Mouse (Mus musculus): Measurements from ENCODE around the gene E2f4. TPM values are rescaled to one million over a fixed set of nuclear protein-coding genes. Genes with fewer than 3 reads are reported as not detected.

Gene E2f4
- total RNA-seq, 1 experiment from 2014 or later = 55.3 TPM

- no peak for ATAC-seq (replicated peaks in 1 of 2; ENCODE audit: insufficient read depth in 1 of 2, low FRiP score in 2 of 2, low TSS enrichment in 1 of 2, low read depth in 1 of 2, poor library complexity in 2 of 2, severe bottlenecking in 2 of 2)
Measured at GRCm38 (mm10) chr8:105330325-105330724, 32.9 kb downstream of the E2f4 start.

- no peak for ATAC-seq (replicated peaks in 1 of 2; ENCODE audit: insufficient read depth in 1 of 2, low FRiP score in 2 of 2, low TSS enrichment in 1 of 2, low read depth in 1 of 2, poor library complexity in 2 of 2, severe bottlenecking in 2 of 2)
Measured at GRCm38 (mm10) chr8:105331469-105331868, 34.0 kb downstream of the E2f4 start.

- ATAC-seq (replicated peaks in 1 of 2; ENCODE audit: insufficient read depth in 1 of 2, low FRiP score in 2 of 2, low TSS enrichment in 1 of 2, low read depth in 1 of 2, poor library complexity in 2 of 2, severe bottlenecking in 2 of 2) = no peak
Measured at GRCm38 (mm10) chr8:105331931-105332330, 34.5 kb downstream of the E2f4 start.

GRCm38 (mm10) chr8:105332523-105332922 lies 35.1 kb downstream of the E2f4 start:
- ATAC-seq (replicated peaks in 1 of 2; ENCODE audit: insufficient read depth in 1 of 2, low FRiP score in 2 of 2, low TSS enrichment in 1 of 2, low read depth in 1 of 2, poor library complexity in 2 of 2, severe bottlenecking in 2 of 2) = no peak

- ATAC-seq (replicated peaks in 1 of 2; ENCODE audit: insufficient read depth in 1 of 2, low FRiP score in 2 of 2, low TSS enrichment in 1 of 2, low read depth in 1 of 2, poor library complexity in 2 of 2, severe bottlenecking in 2 of 2) = no peak
Measured at GRCm38 (mm10) chr8:105336373-105337130, 39.1 kb downstream of the E2f4 start.

- peak; percentile 52 to 54; a peak in 3 of 4 replicates for ATAC-seq (replicated peaks in 1 of 2; ENCODE audit: insufficient read depth in 1 of 2, low FRiP score in 2 of 2, low TSS enrichment in 1 of 2, low read depth in 1 of 2, poor library complexity in 2 of 2, severe bottlenecking in 2 of 2)
Measured at GRCm38 (mm10) chr8:105338992-105339391, 41.5 kb downstream of the E2f4 start.

GRCm38 (mm10) chr8:105339886-105340635 lies 42.6 kb downstream of the E2f4 start:
- no peak; a peak in 1 of 4 replicates for ATAC-seq (replicated peaks in 1 of 2; ENCODE audit: insufficient read depth in 1 of 2, low FRiP score in 2 of 2, low TSS enrichment in 1 of 2, low read depth in 1 of 2, poor library complexity in 2 of 2, severe bottlenecking in 2 of 2)

GRCm38 (mm10) chr8:105341399-105341798 lies 43.9 kb downstream of the E2f4 start:
- ATAC-seq (replicated peaks in 1 of 2; ENCODE audit: insufficient read depth in 1 of 2, low FRiP score in 2 of 2, low TSS enrichment in 1 of 2, low read depth in 1 of 2, poor library complexity in 2 of 2, severe bottlenecking in 2 of 2) = no peak

GRCm38 (mm10) chr8:105342768-105343167 lies 45.3 kb downstream of the E2f4 start:
- no peak for ATAC-seq (replicated peaks in 1 of 2; ENCODE audit: insufficient read depth in 1 of 2, low FRiP score in 2 of 2, low TSS enrichment in 1 of 2, low read depth in 1 of 2, poor library complexity in 2 of 2, severe bottlenecking in 2 of 2)

GRCm38 (mm10) chr8:105343791-105344574 lies 46.5 kb downstream of the E2f4 start:
- no peak for ATAC-seq (replicated peaks in 1 of 2; ENCODE audit: insufficient read depth in 1 of 2, low FRiP score in 2 of 2, low TSS enrichment in 1 of 2, low read depth in 1 of 2, poor library complexity in 2 of 2, severe bottlenecking in 2 of 2)

GRCm38 (mm10) chr8:105345061-105345975 lies 47.9 kb downstream of the E2f4 start:
- ATAC-seq (replicated peaks in 1 of 2; ENCODE audit: insufficient read depth in 1 of 2, low FRiP score in 2 of 2, low TSS enrichment in 1 of 2, low read depth in 1 of 2, poor library complexity in 2 of 2, severe bottlenecking in 2 of 2) = no peak

- ATAC-seq (replicated peaks in 1 of 2; ENCODE audit: insufficient read depth in 1 of 2, low FRiP score in 2 of 2, low TSS enrichment in 1 of 2, low read depth in 1 of 2, poor library complexity in 2 of 2, severe bottlenecking in 2 of 2) = peak in 1 of 2 experiments; percentile 4; a peak in 1 of 4 replicates
Measured at GRCm38 (mm10) chr8:105346611-105347427, 49.4 kb downstream of the E2f4 start.

GRCm38 (mm10) chr8:105347428-105348221 lies 50.2 kb downstream of the E2f4 start, which contains the start of gene Fhod1:
Gene Fhod1 (minus strand): TSS chr8:105347953.
- ATAC-seq (replicated peaks in 1 of 2; ENCODE audit: insufficient read depth in 1 of 2, low FRiP score in 2 of 2, low TSS enrichment in 1 of 2, low read depth in 1 of 2, poor library complexity in 2 of 2, severe bottlenecking in 2 of 2) = peak; percentile 83 to 89

- ATAC-seq (replicated peaks in 1 of 2; ENCODE audit: insufficient read depth in 1 of 2, low FRiP score in 2 of 2, low TSS enrichment in 1 of 2, low read depth in 1 of 2, poor library complexity in 2 of 2, severe bottlenecking in 2 of 2) = no peak
Measured at GRCm38 (mm10) chr8:105348450-105349095, 51.1 kb downstream of the E2f4 start, which contains the start of gene Slc9a5. Gene Slc9a5 (plus strand): TSS chr8:105348843.
